Comparison of ENCODE assay signal across 8 mouse cellular contexts in the genomic region with DNA sequence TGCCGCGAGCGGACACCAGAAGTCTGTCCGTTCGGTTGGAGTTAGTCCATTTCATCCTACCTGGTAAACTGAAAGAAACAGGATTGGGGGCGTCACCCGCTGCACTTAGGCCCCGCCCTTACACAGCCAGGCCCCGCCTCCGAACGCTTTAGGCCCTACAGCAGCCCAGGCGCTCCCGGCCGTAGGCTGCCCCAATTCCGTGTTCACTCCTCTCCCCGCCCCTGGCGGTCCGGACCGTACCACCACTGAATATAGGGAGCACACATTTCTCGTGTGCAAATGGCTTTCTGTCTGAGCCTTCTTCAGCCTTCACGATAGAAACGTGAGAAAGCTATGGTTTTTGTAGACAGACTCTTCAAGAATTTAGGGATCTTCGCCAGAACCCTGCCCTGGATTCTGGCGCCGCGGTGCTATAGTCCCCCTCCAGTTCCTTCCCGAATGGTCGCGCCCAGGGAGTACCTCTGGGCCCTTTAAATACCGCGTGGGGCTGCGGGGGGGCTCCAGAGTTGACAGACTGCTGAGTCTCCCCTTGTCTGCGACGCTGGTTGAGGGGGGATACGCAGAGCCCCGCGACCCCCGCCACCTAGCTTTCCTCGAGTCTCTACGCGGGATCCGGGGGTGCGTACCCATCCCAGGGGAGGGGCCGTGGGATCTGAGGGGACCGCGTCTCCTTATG. TPM values are rescaled to one million over a fixed set of nuclear protein-coding genes. Genes with fewer than 3 reads are reported as not detected.
DNase-seq lines count a peak whose midpoint lies in the region; ATAC-seq and TF ChIP-seq lines count a peak whose summit lies in the region.

A gene (plus strand): TSS at position 232 of the 676 bp plus-strand sequence.

- H3K4me1 ChIP-seq in E14TG2a.4 (replicated peaks; ENCODE audit: low read depth, low read length), result peaks cover 25% of the 10 kb centered on the region
- peaks cover 12% of the 10 kb centered on the region for H3K4me1 ChIP-seq in forebrain, embryonic 12.5 days
- H3K4me1 ChIP-seq in heart, postnatal 0 days (ENCODE audit: control insufficient read depth, insufficient read depth), result peaks cover 33% of the 10 kb centered on the region
- H3K4me1 ChIP-seq in liver, embryonic 16.5 days (ENCODE audit: control insufficient read depth, low read depth, low read length), result peaks cover 37% of the 10 kb centered on the region
- H3K4me1 ChIP-seq in neural tube, embryonic 13.5 days (replicated peaks), result peaks cover 15% of the 10 kb centered on the region
- H3K4me1 ChIP-seq in testis, adult 2 months (ENCODE audit: control insufficient read depth, insufficient read depth, low read length), result peaks cover 13% of the 10 kb centered on the region

- no peaks in the 10 kb centered on the region for H3K36me3 ChIP-seq in E14TG2a.4 (ENCODE audit: insufficient read depth, low read length)
- H3K36me3 ChIP-seq in forebrain, embryonic 12.5 days (replicated peaks), result no peaks in the 10 kb centered on the region
- no peaks in the 10 kb centered on the region for H3K36me3 ChIP-seq in heart, postnatal 0 days (replicated peaks; ENCODE audit: control insufficient read depth, insufficient read depth, low read length)
- H3K36me3 ChIP-seq in liver, embryonic 16.5 days (ENCODE audit: control insufficient read depth, insufficient read depth), result no peaks in the 10 kb centered on the region
- no peaks in the 10 kb centered on the region for H3K36me3 ChIP-seq in neural tube, embryonic 13.5 days
- H3K36me3 ChIP-seq in testis, adult 2 months (ENCODE audit: control insufficient read depth, insufficient read depth, low read length), result no peaks in the 10 kb centered on the region

- no peak for TF ChIP-seq POLR2A in testis, adult 2 months (IDR thresholded peaks at IDR 0.05; ENCODE audit: control insufficient read depth, low read depth, low read length)

- peak; percentile 93 for DNase-seq in c-Kit-positive CD71-positive TER-119-positive erythroid progenitor cells, embryonic 14.5 days (ENCODE audit: low spot score)
- peak; percentile 94 for DNase-seq in heart, postnatal 0 days (ENCODE audit: low spot score)
- peak; percentile 95 to 97 for DNase-seq in kidney, postnatal 4 days

- H3K4me3 ChIP-seq in E14TG2a.4 (replicated peaks; ENCODE audit: low read length), result peak within 1 kb of the TSS; percentile 99
- peak within 1 kb of the TSS; percentile 80 for H3K4me3 ChIP-seq in forebrain, embryonic 12.5 days (replicated peaks)
- H3K4me3 ChIP-seq in heart, postnatal 0 days (ENCODE audit: low read depth, low read length), result peak within 1 kb of the TSS; percentile 87
- peak within 1 kb of the TSS; percentile 84 for H3K4me3 ChIP-seq in liver, embryonic 16.5 days (ENCODE audit: low read depth, low read length)
- peak within 1 kb of the TSS; percentile 92 for H3K4me3 ChIP-seq in neural tube, embryonic 13.5 days
- H3K4me3 ChIP-seq in testis, adult 2 months (ENCODE audit: control insufficient read depth, low read depth, low read length), result peak within 1 kb of the TSS; percentile 94

- H3K9ac ChIP-seq in forebrain, embryonic 12.5 days, result peak within 1 kb of the TSS; percentile 70
- H3K9ac ChIP-seq in heart, postnatal 0 days (replicated peaks; ENCODE audit: low read depth, low read length), result peak within 1 kb of the TSS; percentile 72
- H3K9ac ChIP-seq in liver, embryonic 16.5 days (ENCODE audit: low read depth, low read length), result peak within 1 kb of the TSS; percentile 77
- peak within 1 kb of the TSS; percentile 83 for H3K9ac ChIP-seq in neural tube, embryonic 13.5 days

- under 1% methylated on average over 46 of the region's 46 CpGs for WGBS in forebrain, embryonic 12.5 days
- under 1% methylated on average over 46 of the region's 46 CpGs for WGBS in heart, postnatal 0 days
- under 1% methylated on average over 46 of the region's 46 CpGs for WGBS in liver, embryonic 16.5 days (ENCODE audit: insufficient replicate concordance)
- WGBS in neural tube, embryonic 13.5 days, result 1% methylated on average over 46 of the region's 46 CpGs

- ATAC-seq in forebrain, embryonic 12.5 days (ENCODE audit: low FRiP score), result peak; percentile 98
- ATAC-seq in heart, postnatal 0 days (ENCODE audit: insufficient read depth, low read depth), result peak; percentile 97
- ATAC-seq in liver, embryonic 16.5 days (ENCODE audit: low read depth), result peak; percentile 92
- ATAC-seq in neural tube, embryonic 13.5 days (ENCODE audit: low read depth), result peak; percentile 99

- H3K27ac ChIP-seq in forebrain, embryonic 12.5 days, result peak within 1 kb of the TSS; percentile 42; the same call in 1 of the 2 replicates
- H3K27ac ChIP-seq in heart, postnatal 0 days (ENCODE audit: low read depth), result peak within 1 kb of the TSS; percentile 96
- H3K27ac ChIP-seq in liver, embryonic 16.5 days (ENCODE audit: low read length), result peak within 1 kb of the TSS; percentile 93
- peak within 1 kb of the TSS; percentile 59 for H3K27ac ChIP-seq in neural tube, embryonic 13.5 days (replicated peaks)
- H3K27ac ChIP-seq in testis, adult 2 months (ENCODE audit: control insufficient read depth, insufficient read depth, low read depth, low read length), result peak within 1 kb of the TSS; percentile 96

- H3K9me3 ChIP-seq in E14TG2a.4 (ENCODE audit: low read length), result peaks cover 7% of the 10 kb centered on the region
- no peaks in the 10 kb centered on the region for H3K9me3 ChIP-seq in forebrain, embryonic 12.5 days
- no peaks in the 10 kb centered on the region for H3K9me3 ChIP-seq in heart, postnatal 0 days (replicated peaks; ENCODE audit: control insufficient read depth, low read length)
- no peaks in the 10 kb centered on the region for H3K9me3 ChIP-seq in liver, embryonic 16.5 days (replicated peaks; ENCODE audit: control insufficient read depth, low read length)
- H3K9me3 ChIP-seq in neural tube, embryonic 13.5 days, result no peaks in the 10 kb centered on the region

- H3K27me3 ChIP-seq in E14TG2a.4 (ENCODE audit: insufficient read depth, low read length), result peaks cover 15% of the 10 kb centered on the region; the same call in 1 of the 2 replicates
- peaks cover 35% of the 10 kb centered on the region for H3K27me3 ChIP-seq in forebrain, embryonic 12.5 days
- no peaks in the 10 kb centered on the region for H3K27me3 ChIP-seq in heart, postnatal 0 days (ENCODE audit: control insufficient read depth, insufficient read depth, low read length)
- no peaks in the 10 kb centered on the region for H3K27me3 ChIP-seq in liver, embryonic 16.5 days (ENCODE audit: control insufficient read depth, insufficient read depth, low read depth, low read length)
- H3K27me3 ChIP-seq in neural tube, embryonic 13.5 days, result peaks cover 10% of the 10 kb centered on the region
- no peaks in the 10 kb centered on the region for H3K27me3 ChIP-seq in testis, adult 2 months (ENCODE audit: control insufficient read depth, insufficient read depth, low read length)

- peak; percentile 68; the same call in 1 of the 2 replicates for TF ChIP-seq EP300 in heart, postnatal 0 days (IDR thresholded peaks at IDR 0.05; ENCODE audit: low read depth)

- H3K4me2 ChIP-seq in forebrain, embryonic 12.5 days, result peak within 1 kb of the TSS; percentile 98
- peak within 1 kb of the TSS; percentile 82 for H3K4me2 ChIP-seq in heart, postnatal 0 days (ENCODE audit: low read depth, low read length)
- H3K4me2 ChIP-seq in liver, embryonic 16.5 days (ENCODE audit: low read depth, low read length), result peak within 1 kb of the TSS; percentile 87
- peak within 1 kb of the TSS; percentile 79 for H3K4me2 ChIP-seq in neural tube, embryonic 13.5 days

- no peak for TF ChIP-seq CTCF in E14TG2a.4 (conservative IDR thresholded peaks at IDR 0.05; ENCODE audit: low read length)
- TF ChIP-seq CTCF in heart, postnatal 0 days (IDR thresholded peaks at IDR 0.05; ENCODE audit: low read depth), result peak; percentile 15; the same call in 1 of the 2 replicates
- no peak for TF ChIP-seq CTCF in testis, adult 2 months (IDR thresholded peaks at IDR 0.05; ENCODE audit: control insufficient read depth, insufficient read depth, insufficient replicate concordance, low read depth, low read length)

RNA-seq across cellular contexts. Expression of the gene that starts here (rescaled TPM):
- polyA plus RNA-seq in forebrain, embryonic 12.5 days (2016; fragmentation: Nextera tagmentation; extraction: Ambion mirVana), result 10.3 and 11.0 TPM in 2 replicates
- total RNA-seq in heart, postnatal 0 days (2014; rRNA removed; ENCODE audit: low replicate concordance), result 36.9 and 52.4 TPM in 2 replicates
- polyA plus RNA-seq in heart, postnatal 0 days (2015; fragmentation: Nextera tagmentation; extraction: Ambion mirVana), result 57.3 and 63.4 TPM in 2 replicates
- 78.9 and 85.6 TPM in 2 replicates for polyA plus RNA-seq in liver, embryonic 16.5 days (2015; fragmentation: Nextera tagmentation; extraction: Ambion mirVana)
- 30.2 and 34.1 TPM in 2 replicates for polyA plus RNA-seq in neural tube, embryonic 13.5 days (2015; fragmentation: Nextera tagmentation; extraction: Ambion mirVana)
- 14.0 and 18.2 TPM in 2 replicates for polyA plus RNA-seq in testis, adult 2 months (2012; rRNA removed)

Comparison
In these comparisons a context has a peak if more than half of its experiments do, and no peak if none do; other contexts are left out.
1. Peak in every context shown above with its lines: DNase-seq, ATAC-seq, H3K4me3 ChIP-seq and H3K27ac ChIP-seq.
2. H3K27ac ChIP-seq: peak in every context shown above with its lines; median percentile 96 in heart, postnatal 0 days; 96 in testis, adult 2 months; 93 in liver, embryonic 16.5 days; 59 in neural tube, embryonic 13.5 days; 42 in forebrain, embryonic 12.5 days.